In the genomic region with DNA sequence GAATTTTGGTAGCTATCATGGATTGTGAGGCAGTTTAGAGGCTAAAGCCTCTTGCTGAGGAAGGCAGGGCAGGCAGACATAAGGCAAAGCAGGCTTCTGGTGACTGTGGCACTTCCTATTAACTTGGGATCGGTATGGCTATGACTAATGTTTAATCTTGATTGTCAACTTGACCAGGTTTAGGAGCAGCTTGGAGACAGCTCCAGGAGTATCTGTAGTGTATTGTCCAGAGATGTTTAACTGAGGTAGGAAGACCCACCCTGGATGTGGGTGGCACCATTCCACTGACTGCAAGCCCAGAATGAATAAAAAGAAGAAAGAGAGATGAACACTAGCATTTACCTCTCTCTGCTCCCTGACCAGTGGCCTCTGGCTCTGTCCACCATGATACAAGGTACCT, we compare ENCODE assay signal across 22 mouse cellular contexts.
"Had no signal": no experiment of that assay in that cellular context is flagged by ENCODE, and none has a peak within 500 bp of the region (broad histone marks: within the 10 kb centered on the region; RNA-seq: fewer than 3 reads in every experiment).

No protein-coding gene starts in this region.

- H3K9me3 ChIP-seq: heart, embryonic 13.5 days; heart, embryonic 15.5 days; hindbrain, embryonic 13.5 days; hindbrain, embryonic 15.5 days; limb, embryonic 13.5 days; limb, embryonic 15.5 days; liver, embryonic 12.5 days had no signal

- H3K27ac ChIP-seq: heart, embryonic 13.5 days; heart, embryonic 15.5 days; hindbrain, embryonic 13.5 days; hindbrain, embryonic 15.5 days; hindbrain, postnatal 0 days; kidney, postnatal 0 days; limb, embryonic 13.5 days; limb, embryonic 15.5 days; liver, embryonic 12.5 days; liver, embryonic 14.5 days had no signal

- DNase-seq: gastrocnemius, adult 2 months; gastrocnemius, postnatal 10 days; gastrocnemius, postnatal 36 days; heart, adult 18-20 months; heart, postnatal 14 days; heart, postnatal 36 days; layer of hippocampus, adult 9-11 months; layer of hippocampus, postnatal 36 days; left cerebral cortex, postnatal 4 days; lung, adult 18-20 months had no signal

- H3K27me3 ChIP-seq: heart, embryonic 15.5 days; hindbrain, embryonic 13.5 days; hindbrain, embryonic 15.5 days; limb, embryonic 13.5 days; limb, embryonic 15.5 days; liver, embryonic 12.5 days had no signal

- H3K36me3 ChIP-seq: heart, embryonic 13.5 days; heart, embryonic 15.5 days; hindbrain, embryonic 13.5 days; hindbrain, embryonic 15.5 days; limb, embryonic 13.5 days; limb, embryonic 15.5 days; liver, embryonic 12.5 days had no signal

- H3K4me2 ChIP-seq: heart, embryonic 11.5 days; heart, embryonic 13.5 days; heart, embryonic 15.5 days; hindbrain, embryonic 13.5 days; hindbrain, embryonic 15.5 days; limb, embryonic 13.5 days; limb, embryonic 15.5 days; liver, embryonic 12.5 days had no signal

- H3K9ac ChIP-seq: heart, embryonic 13.5 days; heart, embryonic 15.5 days; hindbrain, embryonic 13.5 days; hindbrain, embryonic 15.5 days; limb, embryonic 13.5 days; limb, embryonic 15.5 days; liver, embryonic 12.5 days; liver, embryonic 14.5 days had no signal

- H3K4me1 ChIP-seq: liver, embryonic 12.5 days had no signal

- ATAC-seq: hindbrain, postnatal 0 days; intestine, embryonic 16.5 days; liver, embryonic 12.5 days had no signal

- H3K4me3 ChIP-seq: gastrocnemius, adult 2 months; heart, embryonic 13.5 days; heart, embryonic 15.5 days; hindbrain, embryonic 13.5 days; hindbrain, embryonic 15.5 days; limb, embryonic 13.5 days; limb, embryonic 15.5 days; liver, embryonic 12.5 days had no signal
